In genomic region chr11:96093361-96093760, GRCm38 (mm10) we compare ENCODE assay signal across 9 mouse cellular contexts. TPM values are rescaled to one million over a fixed set of nuclear protein-coding genes. Genes with fewer than 3 reads are reported as not detected.
DNase-seq lines count a peak whose midpoint lies in the region; ATAC-seq and TF ChIP-seq lines count a peak whose summit lies in the region.
"Had no signal": no experiment of that assay in that cellular context is flagged by ENCODE, and none has a peak within 500 bp of the region (broad histone marks: within the 10 kb centered on the region; RNA-seq: fewer than 3 reads in every experiment).

No protein-coding gene starts in this region.

- DNase-seq in forebrain, embryonic 14.5 days (ENCODE audit: low spot score): peak; percentile 61
- DNase-seq in spleen, postnatal 10 days (ENCODE audit: low spot score in 2 of 2): peak; percentile 16 to 54
- DNase-seq in spleen, postnatal 36 days (ENCODE audit: low spot score in 2 of 2): no peak
- DNase-seq in heart, postnatal 10 days: peak; percentile 71 to 78
- DNase-seq in liver, embryonic 14.5 days (ENCODE audit: low read depth in 3 of 3, low spot score in 3 of 3): peak in 1 of 3 experiments; percentile 9
- peak; percentile 20 for DNase-seq in right cerebral cortex, postnatal 4 days

- 14% methylated on average over 3 of the region's 3 CpGs for WGBS in forebrain, embryonic 14.5 days
- WGBS in forebrain, embryonic 15.5 days: 10% methylated on average over 3 of the region's 3 CpGs
- WGBS in liver, embryonic 14.5 days (ENCODE audit: insufficient replicate concordance): 10% methylated on average over 3 of the region's 3 CpGs

- no peaks in the 10 kb centered on the region for H3K4me1 ChIP-seq in forebrain, embryonic 14.5 days (ENCODE audit: control insufficient read depth, insufficient read depth, low read length)
- no peaks in the 10 kb centered on the region for H3K4me1 ChIP-seq in forebrain, embryonic 15.5 days
- H3K4me1 ChIP-seq in liver, embryonic 14.5 days (replicated peaks; ENCODE audit: control insufficient read depth in 2 of 2, insufficient read depth in 2 of 2, low read length in 1 of 2): no peaks in the 10 kb centered on the region

- intact Hi-C loops in heart, postnatal 10 days (cut with DNase I): loop anchor here (1.0 to 10.0 kb wide), 3 partner anchors 34 to 147 kb away; no protein-coding TSS in a partner anchor

- ATAC-seq in forebrain, embryonic 14.5 days: no peak
- no peak for ATAC-seq in forebrain, embryonic 15.5 days (replicated peaks)
- peak; percentile 77 for ATAC-seq in common myeloid progenitor, adult 5-6 weeks (replicated peaks; ENCODE audit: low read depth, poor library complexity, severe bottlenecking)
- no peak for ATAC-seq in liver, embryonic 14.5 days (ENCODE audit: insufficient read depth)

- TF ChIP-seq CTCF in liver, embryonic 14.5 days (IDR thresholded peaks at IDR 0.05; ENCODE audit: low read depth): peak; percentile 91

- H3K36me3 ChIP-seq in forebrain, embryonic 14.5 days (ENCODE audit: control insufficient read depth, insufficient read depth, low read length): no peaks in the 10 kb centered on the region
- H3K36me3 ChIP-seq in forebrain, embryonic 15.5 days: no peaks in the 10 kb centered on the region
- H3K36me3 ChIP-seq in liver, embryonic 14.5 days (replicated peaks; ENCODE audit: control insufficient read depth, insufficient read depth, low read depth): no peaks in the 10 kb centered on the region

- H3K4me3 ChIP-seq in forebrain, embryonic 14.5 days (ENCODE audit: low read depth, low read length): no peak overlapping the region
- no peak overlapping the region for H3K4me3 ChIP-seq in forebrain, embryonic 15.5 days
- no peak overlapping the region for H3K4me3 ChIP-seq in liver, embryonic 14.5 days (ENCODE audit: insufficient read depth in 1 of 2, low read depth in 2 of 2, low read length in 2 of 2)

- H3K9me3 ChIP-seq in forebrain, embryonic 14.5 days (replicated peaks; ENCODE audit: control insufficient read depth, low read length): no peaks in the 10 kb centered on the region
- H3K9me3 ChIP-seq in forebrain, embryonic 15.5 days: no peaks in the 10 kb centered on the region
- no peaks in the 10 kb centered on the region for H3K9me3 ChIP-seq in liver, embryonic 14.5 days (ENCODE audit: control insufficient read depth, low read length)

- H3K9ac ChIP-seq in forebrain, embryonic 14.5 days (ENCODE audit: low read length): no peak overlapping the region
- no peak overlapping the region for H3K9ac ChIP-seq in forebrain, embryonic 15.5 days (replicated peaks)
- H3K9ac ChIP-seq in liver, embryonic 14.5 days (replicated peaks): no peak overlapping the region

- H3K4me2 ChIP-seq in forebrain, embryonic 14.5 days (ENCODE audit: low read length): no peak overlapping the region
- H3K4me2 ChIP-seq in forebrain, embryonic 15.5 days (replicated peaks): no peak overlapping the region
- H3K4me2 ChIP-seq in liver, embryonic 14.5 days (ENCODE audit: low read depth): no peak overlapping the region

- no peak overlapping the region for H3K27ac ChIP-seq in forebrain, embryonic 14.5 days (ENCODE audit: low read depth, low read length)
- H3K27ac ChIP-seq in forebrain, embryonic 15.5 days (replicated peaks): no peak overlapping the region
- H3K27ac ChIP-seq in liver, embryonic 14.5 days: no peak overlapping the region

- H3K27me3 ChIP-seq in forebrain, embryonic 14.5 days (replicated peaks; ENCODE audit: control insufficient read depth, insufficient read depth, low read length): no peaks in the 10 kb centered on the region
- 0 out of 2 replicates have a peak, but pooled peaks cover 4% of the 10 kb centered on the region for H3K27me3 ChIP-seq in forebrain, embryonic 15.5 days
- H3K27me3 ChIP-seq in liver, embryonic 14.5 days (ENCODE audit: control insufficient read depth, insufficient read depth, low read length): no peaks in the 10 kb centered on the region

- no peak for TF ChIP-seq EP300 in liver, embryonic 14.5 days (IDR thresholded peaks at IDR 0.05; ENCODE audit: low read depth)

RNA-seq across cellular contexts. Expression of gene Atp5g1, which starts 17.9 kb away (rescaled TPM):
- 606 and 726 TPM in 2 replicates for polyA plus RNA-seq in forebrain, embryonic 14.5 days (2014; fragmentation: Nextera tagmentation; extraction: Ambion mirVana)
- 409 and 467 TPM in 2 replicates for polyA plus RNA-seq in forebrain, embryonic 15.5 days (2015; fragmentation: Nextera tagmentation; extraction: Ambion mirVana)
- 110 and 145 TPM in 2 replicates for total RNA-seq in common myeloid progenitor, adult 5-6 weeks (2017)
- 1,000 to 10,000 TPM; 2,962 to 2,967 TPM for total RNA-seq in heart, postnatal 10 days (2021)
- polyA plus RNA-seq in liver, embryonic 14.5 days (2012; rRNA removed): 213 and 233 TPM in 2 replicates
- 650 and 693 TPM in 2 replicates for polyA plus RNA-seq in liver, embryonic 14.5 days (2014; fragmentation: Nextera tagmentation; extraction: Ambion mirVana)

RNA-seq across cellular contexts. Expression of gene Calcoco2, which starts 18.4 kb away (rescaled TPM):
- 0.14 TPM in 1 of 2 replicates, not detected in the other for polyA plus RNA-seq in forebrain, embryonic 14.5 days (2014; fragmentation: Nextera tagmentation; extraction: Ambion mirVana)
- not detected in 2 replicates for polyA plus RNA-seq in forebrain, embryonic 15.5 days (2015; fragmentation: Nextera tagmentation; extraction: Ambion mirVana)
- not detected in 2 replicates for total RNA-seq in common myeloid progenitor, adult 5-6 weeks (2017)
- total RNA-seq in heart, postnatal 10 days (2021): not detected
- not detected in 2 replicates for polyA plus RNA-seq in liver, embryonic 14.5 days (2012; rRNA removed)
- not detected in 2 replicates for polyA plus RNA-seq in liver, embryonic 14.5 days (2014; fragmentation: Nextera tagmentation; extraction: Ambion mirVana)
- total RNA-seq: left cerebral cortex, postnatal 25 days had no signal

RNA-seq across cellular contexts. Expression of gene Ube2z, which starts 28.2 kb away (rescaled TPM):
- 24.9 and 26.9 TPM in 2 replicates for polyA plus RNA-seq in forebrain, embryonic 14.5 days (2014; fragmentation: Nextera tagmentation; extraction: Ambion mirVana)
- polyA plus RNA-seq in forebrain, embryonic 15.5 days (2015; fragmentation: Nextera tagmentation; extraction: Ambion mirVana): 35.1 and 37.2 TPM in 2 replicates
- total RNA-seq in common myeloid progenitor, adult 5-6 weeks (2017): 12.0 and 20.1 TPM in 2 replicates
- total RNA-seq in heart, postnatal 10 days (2021): 10 to 100 TPM; 41.6 to 46.4 TPM
- polyA plus RNA-seq in liver, embryonic 14.5 days (2012; rRNA removed): 11.8 and 15.7 TPM in 2 replicates
- polyA plus RNA-seq in liver, embryonic 14.5 days (2014; fragmentation: Nextera tagmentation; extraction: Ambion mirVana): 10.7 and 11.5 TPM in 2 replicates

RNA-seq across cellular contexts. Expression of gene Ttll6, which starts 40.2 kb away (rescaled TPM):
- polyA plus RNA-seq in forebrain, embryonic 14.5 days (2014; fragmentation: Nextera tagmentation; extraction: Ambion mirVana): 0.06 and 0.15 TPM in 2 replicates
- 0.18 and 0.25 TPM in 2 replicates for polyA plus RNA-seq in forebrain, embryonic 15.5 days (2015; fragmentation: Nextera tagmentation; extraction: Ambion mirVana)
- not detected in 2 replicates for total RNA-seq in common myeloid progenitor, adult 5-6 weeks (2017)
- total RNA-seq in heart, postnatal 10 days (2021): not detected
- 0.05 TPM in 1 of 2 replicates, not detected in the other for polyA plus RNA-seq in liver, embryonic 14.5 days (2012; rRNA removed)
- polyA plus RNA-seq in liver, embryonic 14.5 days (2014; fragmentation: Nextera tagmentation; extraction: Ambion mirVana): not detected in 2 replicates
- total RNA-seq: left cerebral cortex, postnatal 25 days had no signal

RNA-seq across cellular contexts. Expression of gene Snf8, which starts 58.7 kb away (rescaled TPM):
- 58.4 and 68.8 TPM in 2 replicates for polyA plus RNA-seq in forebrain, embryonic 14.5 days (2014; fragmentation: Nextera tagmentation; extraction: Ambion mirVana)
- polyA plus RNA-seq in forebrain, embryonic 15.5 days (2015; fragmentation: Nextera tagmentation; extraction: Ambion mirVana): 136 and 142 TPM in 2 replicates
- total RNA-seq in common myeloid progenitor, adult 5-6 weeks (2017): 41.2 and 42.4 TPM in 2 replicates
- 10 to 100 TPM; 54.3 to 56.9 TPM for total RNA-seq in heart, postnatal 10 days (2021)
- polyA plus RNA-seq in liver, embryonic 14.5 days (2012; rRNA removed): 18.5 and 28.2 TPM in 2 replicates
- 28.9 and 30.0 TPM in 2 replicates for polyA plus RNA-seq in liver, embryonic 14.5 days (2014; fragmentation: Nextera tagmentation; extraction: Ambion mirVana)

Comparison
In these comparisons a context has a peak if more than half of its experiments do, and no peak if none do; other contexts are left out.
1. DNase-seq: peak in forebrain, embryonic 14.5 days (single experiment), spleen, postnatal 10 days (2 of 2), heart, postnatal 10 days (2 of 2) and right cerebral cortex, postnatal 4 days (single experiment); none in spleen, postnatal 36 days (0 of 2).